Mouse (Mus musculus) myocyte (in vitro differentiated cells): Measurements from ENCODE around the gene D630045J12Rik.

Experiments
- E2F4 ChIP-seq: IDR thresholded peaks from one replicate; pipeline ENCODE4 v1.6.1; 2011; ENCODE audit warnings: mild to moderate bottlenecking, control low read depth, moderate library complexity; ENCODE audit not compliant: insufficient read depth
- MAX ChIP-seq: IDR thresholded peaks from one replicate; pipeline ENCODE4 v1.6.1; 2011; ENCODE audit warnings: low read depth, mild to moderate bottlenecking, control low read depth
- MYOD1 ChIP-seq, 3 experiments: IDR thresholded peaks; one replicate each; pipeline ENCODE4 v1.6.1; 2011; ENCODE audit warnings: control low read depth in 2 of 3, low read depth in 2 of 3, mild to moderate bottlenecking in 2 of 3, moderate library complexity in 1 of 3; ENCODE audit not compliant: insufficient read length in 2 of 3, control insufficient read depth in 1 of 3
- POLR2A ChIP-seq: IDR thresholded peaks from one replicate; pipeline ENCODE4 v1.6.1; 2011; ENCODE audit warnings: low read depth, mild to moderate bottlenecking, control low read depth, moderate library complexity; ENCODE audit not compliant: insufficient read length
- POLR2AphosphoS2 ChIP-seq: IDR thresholded peaks from one replicate; pipeline ENCODE4 v1.6.1; 2011; ENCODE audit warnings: low read depth, control low read depth; ENCODE audit not compliant: insufficient read length
- REST ChIP-seq: IDR thresholded peaks from one replicate; pipeline ENCODE4 v1.6.1; 2011; ENCODE audit warnings: mild to moderate bottlenecking, control low read depth, moderate library complexity; ENCODE audit not compliant: insufficient read depth, insufficient read length
- TCF12 ChIP-seq: IDR thresholded peaks from one replicate; pipeline ENCODE4 v1.6.1; 2011; ENCODE audit warnings: mild to moderate bottlenecking, control low read depth; ENCODE audit not compliant: poor library complexity, insufficient read depth, severe bottlenecking
- USF1 ChIP-seq: IDR thresholded peaks from one replicate; pipeline ENCODE4 v1.6.1; 2011; ENCODE audit warnings: low read depth, mild to moderate bottlenecking, control low read depth, moderate library complexity

DNA sequence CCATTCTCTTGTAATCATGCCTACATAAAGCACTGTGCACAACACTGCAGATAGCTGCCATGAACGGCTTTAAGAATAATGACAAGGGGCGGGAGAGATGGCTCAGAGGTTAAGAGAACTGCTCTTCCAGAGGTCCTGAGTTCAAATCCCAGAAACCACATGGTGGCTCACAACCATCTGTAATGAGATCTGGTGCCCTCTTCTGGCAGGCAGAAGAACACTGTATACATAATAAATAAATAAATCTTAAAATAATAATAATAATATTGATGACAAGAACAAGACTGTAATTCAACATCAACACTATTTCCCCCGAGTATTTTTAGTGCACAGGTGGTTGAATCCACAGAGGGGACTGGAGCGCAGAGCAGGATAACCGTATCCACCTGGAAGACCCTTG lies 97.6 kb downstream of the D630045J12Rik start:
- TF ChIP-seq POLR2AphosphoS2 (no peak), POLR2A (no peak), E2F4 (no peak), REST (no peak), TCF12 (no peak), MAX (no peak), USF1 (no peak), MYOD1 (IDR thresholded peaks at IDR 0.05; ENCODE audit: control insufficient read depth in 1 of 3, insufficient read length in 2 of 3, low read depth in 2 of 3) (no peak)
